Mouse (Mus musculus) testis, adult 2 months (tissue): ENCODE measurements around the gene Tfeb. TPM values are rescaled to one million over a fixed set of nuclear protein-coding genes. Genes with fewer than 3 reads are reported as not detected.

Source experiments
- H3K27ac ChIP-seq: fragments of 200-500 bp; 2 replicates; pipeline ENCODE4 v1.5.1; 2012; ENCODE audit warnings: low read depth, low read length; ENCODE audit not compliant: control insufficient read depth, insufficient read depth
- H3K27me3 ChIP-seq: fragments of 200-500 bp; 2 replicates; pipeline ENCODE4 v1.6.1; 2012; ENCODE audit warnings: mild to moderate bottlenecking, low read length, moderate library complexity; ENCODE audit not compliant: control insufficient read depth, insufficient read depth
- H3K36me3 ChIP-seq: fragments of 200-500 bp; 2 replicates; pipeline ENCODE4 v1.6.1; 2012; ENCODE audit warnings: mild to moderate bottlenecking, low read length; ENCODE audit not compliant: control insufficient read depth, insufficient read depth
- H3K4me1 ChIP-seq: fragments of 200-500 bp; 2 replicates; pipeline ENCODE4 v1.6.1; 2012; ENCODE audit warnings: low read length; ENCODE audit not compliant: control insufficient read depth, insufficient read depth
- H3K4me3 ChIP-seq: fragments of 200-500 bp; 2 replicates; pipeline ENCODE4 v1.5.1; 2012; ENCODE audit warnings: low read depth, mild to moderate bottlenecking, low read length, moderate library complexity, mixed read lengths; ENCODE audit not compliant: control insufficient read depth
- CTCF ChIP-seq: fragments of 200-500 bp; IDR thresholded peaks from 2 replicates; pipeline ENCODE4 v1.5.1; 2012; ENCODE audit warnings: low read depth, mild to moderate bottlenecking, inconsistent platforms, low read length, moderate library complexity; ENCODE audit not compliant: control insufficient read depth, insufficient read depth, insufficient replicate concordance
- POLR2A ChIP-seq: fragments of 200-500 bp; IDR thresholded peaks from 2 replicates; pipeline ENCODE4 v1.6.1; 2012; ENCODE audit warnings: low read depth, mild to moderate bottlenecking, inconsistent platforms, low read length, moderate library complexity; ENCODE audit not compliant: control insufficient read depth
- polyA plus RNA-seq: library from polyadenylated mRNA; depleted of rRNA; stranded (reverse); fragments of >200 nt; gene quantifications from 2 replicates; pipeline ENCODE4 v1.2.3, GENCODE M21; 2012

The Tfeb gene
- polyA plus RNA-seq, 1 experiment, result 4.4 TPM

DNA sequence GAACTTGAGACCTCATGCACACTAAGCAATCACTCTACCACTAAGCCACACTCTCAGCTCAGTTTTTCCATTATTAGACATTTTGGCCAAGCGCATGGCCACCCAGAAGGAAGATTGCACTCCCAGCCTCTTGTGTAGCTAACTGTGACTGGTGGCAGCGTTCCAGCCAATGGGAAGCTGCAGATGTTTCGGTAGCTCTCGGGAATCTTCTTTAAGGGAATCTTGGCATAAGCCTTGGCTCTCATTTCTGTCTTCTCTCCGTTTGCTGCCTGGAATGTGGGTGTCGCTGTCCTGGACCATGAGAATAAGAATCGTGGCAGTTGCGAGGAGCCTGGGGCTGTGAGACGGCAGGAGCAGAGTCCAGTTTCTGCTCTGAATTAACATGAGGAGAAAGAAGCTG lies 69.4 kb downstream of the Tfeb start:
- Histone ChIP-seq H3K4me1 (no peaks in the 10 kb centered on the region), H3K27ac (no peak overlapping the region), H3K27me3 (no peaks in the 10 kb centered on the region), H3K36me3 (no peaks in the 10 kb centered on the region), H3K4me3 (no peak overlapping the region)
- TF ChIP-seq CTCF (no peak), POLR2A (no peak)

DNA sequence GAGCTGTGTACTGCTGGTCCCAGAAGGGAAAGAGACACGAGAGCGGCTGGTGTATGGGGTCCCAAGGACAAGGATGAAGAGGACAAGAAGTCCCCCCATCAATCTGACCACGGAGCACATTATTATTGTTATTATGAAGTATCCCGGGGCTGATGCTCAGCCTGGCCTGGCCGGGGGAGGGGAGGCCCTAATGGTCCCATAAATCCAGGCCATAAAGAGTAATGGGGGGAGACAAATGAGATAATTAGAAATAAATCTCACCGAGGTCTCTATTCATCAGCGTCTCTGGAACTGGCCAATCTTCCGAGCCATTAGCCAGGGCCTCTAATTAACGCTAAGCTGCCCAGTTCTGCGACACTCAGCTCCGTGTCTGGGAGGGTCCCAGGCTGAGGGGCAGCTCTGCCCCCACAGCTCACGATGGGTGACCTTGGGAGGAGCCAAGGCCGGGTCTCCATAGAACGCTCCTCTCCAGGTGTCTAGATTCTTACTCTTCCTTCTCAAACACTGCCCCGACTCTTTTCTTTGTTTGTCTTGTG lies 74.5 kb downstream of the Tfeb start:
- no peaks in the 10 kb centered on the region for H3K36me3 ChIP-seq
- TF ChIP-seq POLR2A, result no peak
- TF ChIP-seq CTCF, result no peak
- H3K27me3 ChIP-seq, result no peaks in the 10 kb centered on the region
- peaks cover 4% of the 10 kb centered on the region for H3K4me1 ChIP-seq
- no peak overlapping the region for H3K4me3 ChIP-seq
- no peak overlapping the region for H3K27ac ChIP-seq

DNA sequence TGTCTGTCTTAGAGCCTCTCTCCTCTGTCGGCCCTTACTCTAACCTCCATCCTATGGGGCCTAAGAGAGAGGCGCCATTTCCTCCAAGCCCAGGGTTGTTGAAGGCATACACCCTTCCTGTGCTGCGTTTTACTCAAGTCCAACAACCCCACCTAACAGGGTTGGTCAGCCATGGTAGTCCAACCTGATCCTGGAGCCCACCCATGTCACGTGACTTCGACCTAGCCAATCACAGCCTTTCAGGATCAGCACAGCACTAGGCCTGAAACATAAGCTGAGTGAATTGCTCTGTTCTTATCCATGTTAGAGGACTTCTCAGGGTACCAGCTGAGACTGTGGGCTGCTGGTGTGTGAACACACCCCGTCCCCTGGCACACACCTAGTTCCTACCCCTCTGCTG lies 75.4 kb downstream of the Tfeb start:
- Histone ChIP-seq H3K27ac (no peak overlapping the region), H3K4me1 (peaks cover 4% of the 10 kb centered on the region), H3K4me3 (no peak overlapping the region), H3K27me3 (no peaks in the 10 kb centered on the region), H3K36me3 (no peaks in the 10 kb centered on the region)
- no peak for TF ChIP-seq POLR2A
- no peak for TF ChIP-seq CTCF

DNA sequence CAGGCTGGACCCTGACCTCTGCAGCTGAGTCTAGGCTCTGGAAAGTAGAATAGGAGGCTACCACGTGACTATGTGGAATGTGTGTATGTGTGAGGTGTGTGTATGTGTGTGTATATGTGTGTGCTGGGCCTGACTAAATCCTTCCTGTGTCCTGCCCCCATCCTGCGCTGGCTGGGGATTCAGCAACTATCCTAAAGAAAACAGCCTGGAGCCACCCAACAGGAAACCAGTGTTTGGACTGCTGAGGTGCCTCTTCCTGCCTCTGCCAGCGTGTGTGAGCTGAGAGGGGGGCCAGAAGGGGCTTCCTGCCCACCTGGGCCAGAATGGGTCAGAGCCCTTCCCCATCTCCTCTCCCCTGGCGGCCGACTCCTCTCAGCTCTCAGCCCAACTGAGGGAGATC lies 76.8 kb downstream of the Tfeb start:
- TF ChIP-seq POLR2A (no peak), CTCF (no peak)
- no peaks in the 10 kb centered on the region for H3K36me3 ChIP-seq
- H3K4me3 ChIP-seq, result no peak overlapping the region
- H3K27me3 ChIP-seq, result no peaks in the 10 kb centered on the region
- peaks cover 4% of the 10 kb centered on the region for H3K4me1 ChIP-seq
- H3K27ac ChIP-seq, result no peak overlapping the region

DNA sequence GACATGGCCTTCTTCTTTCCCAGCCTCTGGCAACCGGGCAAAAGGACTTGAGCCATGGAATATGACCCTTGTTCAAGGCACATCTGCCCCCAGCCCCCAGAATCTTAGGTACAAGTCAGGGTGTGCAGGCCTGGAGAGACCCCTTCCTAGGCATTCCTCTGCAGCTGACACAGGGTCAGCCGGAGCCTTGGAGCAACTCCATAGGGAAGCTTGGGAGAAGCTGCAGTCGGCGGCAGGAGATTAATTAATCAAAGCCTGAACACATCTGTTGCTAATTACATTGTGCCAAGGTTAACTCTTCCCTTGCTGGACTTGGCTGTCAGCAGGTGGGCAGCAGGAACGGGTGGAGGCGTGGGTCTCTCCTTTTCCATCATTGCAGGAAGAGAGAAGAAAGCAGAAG lies 77.7 kb downstream of the Tfeb start:
- TF ChIP-seq POLR2A (no peak), CTCF (no peak)
- Histone ChIP-seq H3K4me3 (no peak overlapping the region), H3K27me3 (no peaks in the 10 kb centered on the region), H3K4me1 (peaks cover 4% of the 10 kb centered on the region), H3K27ac (no peak overlapping the region), H3K36me3 (no peaks in the 10 kb centered on the region)

DNA sequence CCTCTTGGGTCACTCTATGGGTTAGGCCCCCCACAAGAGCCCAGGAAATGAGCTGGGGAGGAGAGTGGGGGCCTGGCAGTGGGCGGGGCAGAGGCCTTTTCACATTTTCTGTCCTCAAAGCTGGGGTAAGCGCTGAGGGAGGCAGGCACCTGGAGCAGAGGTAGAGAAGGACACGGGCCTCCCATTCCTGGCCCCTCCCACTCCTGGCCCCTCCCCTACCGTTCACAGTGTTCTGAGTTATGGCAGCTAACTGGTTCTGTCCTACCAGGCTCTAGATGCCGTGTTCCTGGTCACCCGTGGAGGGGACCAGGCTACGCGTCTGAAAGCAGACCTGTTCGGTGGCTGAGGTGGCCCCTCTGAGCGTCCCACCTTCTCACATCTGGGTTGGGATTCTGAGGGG lies 78.6 kb downstream of the Tfeb start:
- H3K36me3 ChIP-seq, result no peaks in the 10 kb centered on the region
- TF ChIP-seq CTCF, result no peak
- TF ChIP-seq POLR2A, result no peak
- H3K4me1 ChIP-seq, result peaks cover 4% of the 10 kb centered on the region
- H3K27me3 ChIP-seq, result no peaks in the 10 kb centered on the region
- no peak overlapping the region for H3K4me3 ChIP-seq
- H3K27ac ChIP-seq, result no peak overlapping the region

DNA sequence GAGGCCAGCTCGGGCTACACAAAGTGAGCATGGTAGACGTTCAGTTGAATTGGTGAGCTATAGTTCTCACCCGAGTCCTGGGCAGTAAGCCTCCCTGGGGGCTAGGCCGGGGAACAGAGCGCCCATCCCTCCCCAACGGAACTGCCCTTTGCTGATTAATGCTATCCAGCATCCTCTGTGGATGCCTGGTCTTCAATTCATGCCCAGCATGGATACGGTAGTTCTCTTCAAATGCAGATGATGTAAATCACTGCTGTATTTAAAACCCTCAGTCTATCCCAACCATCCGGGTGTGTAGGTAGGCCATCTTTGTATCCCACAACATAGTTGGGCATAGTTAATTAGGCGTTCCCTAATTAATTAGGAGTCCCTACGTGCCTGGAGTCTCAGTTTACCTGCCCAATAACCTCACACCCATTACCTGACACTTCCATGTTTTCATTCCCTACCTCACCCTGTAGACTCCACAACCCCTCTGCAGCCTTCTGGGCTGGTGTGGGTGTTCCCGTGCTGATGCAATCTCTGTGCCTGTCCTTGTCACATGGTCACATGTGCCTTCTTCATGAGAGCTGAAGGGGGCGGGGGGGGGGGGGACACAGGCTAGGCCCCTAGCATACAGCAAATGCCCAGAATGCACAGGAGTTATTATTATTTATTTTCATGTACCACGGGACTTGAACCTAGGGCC lies 81.4 kb downstream of the Tfeb start:
- Histone ChIP-seq H3K27ac (no peak overlapping the region), H3K4me1 (peaks cover 4% of the 10 kb centered on the region), H3K4me3 (no peak overlapping the region), H3K36me3 (no peaks in the 10 kb centered on the region), H3K27me3 (no peaks in the 10 kb centered on the region)
- TF ChIP-seq POLR2A, result no peak
